Mouse (Mus musculus) hindbrain, postnatal 0 days (tissue): Measurements from ENCODE around the gene Shisa3. TPM values are rescaled to one million over a fixed set of nuclear protein-coding genes. Genes with fewer than 3 reads are reported as not detected.
A peak's percentile ranks its signal among the peaks of the same experiment; 100 is the strongest.

Source experiments
- ATAC-seq: fragments of 200-750 bp; cut with Nextera tagmentation; 2 replicates; pipeline ENCODE4 v1.8.0; 2017; ENCODE audit warnings: mild to moderate bottlenecking, moderate TSS enrichment, moderate library complexity
- DNase-seq: peaks from one replicate; pipeline ENCODE4 v3.0.0-alpha.2; 2015; ENCODE audit warnings: low spot score
- H3K27ac ChIP-seq: fragments of 300-500 bp; sonication (generic); 2 replicates; pipeline ENCODE4 v1.5.1; 2014; ENCODE audit warnings: mild to moderate bottlenecking
- H3K27me3 ChIP-seq: fragments of 300-500 bp; sonication (generic); 2 replicates; pipeline ENCODE4 v1.6.1; 2014; ENCODE audit warnings: low read length, mixed read lengths; ENCODE audit not compliant: insufficient read depth
- H3K36me3 ChIP-seq: fragments of 300-500 bp; sonication (generic); 2 replicates; pipeline ENCODE4 v1.6.1; 2014; ENCODE audit warnings: low read length, mixed read lengths; ENCODE audit not compliant: insufficient read depth
- H3K4me1 ChIP-seq: fragments of 300-500 bp; sonication (generic); 2 replicates; pipeline ENCODE4 v1.6.1; 2014; ENCODE audit warnings: antibody characterized with exemption, low read length, mixed read lengths; ENCODE audit not compliant: insufficient read depth
- H3K4me2 ChIP-seq: fragments of 300-500 bp; sonication (generic); 2 replicates; pipeline ENCODE4 v1.6.1; 2014; ENCODE audit warnings: low read depth, mild to moderate bottlenecking, low read length, moderate library complexity, mixed read lengths
- H3K4me3 ChIP-seq: fragments of 300-500 bp; sonication (generic); 2 replicates; pipeline ENCODE4 v1.5.1; 2014; ENCODE audit warnings: low read length
- H3K9ac ChIP-seq: fragments of 300-500 bp; sonication (generic); replicated peaks from 2 replicates; pipeline ENCODE4 v1.6.1; 2014; ENCODE audit warnings: mild to moderate bottlenecking, low read length, moderate library complexity, mixed read lengths
- H3K9me3 ChIP-seq: fragments of 300-500 bp; sonication (generic); 2 replicates; pipeline ENCODE4 v1.6.1; 2016; ENCODE audit warnings: low read length, mixed read lengths
- CTCF ChIP-seq: IDR thresholded peaks from 2 replicates; pipeline ENCODE4 v1.5.1; 2016; ENCODE audit warnings: antibody characterized with exemption, control low read depth, low read depth
- WGBS: fragments of 180-500 bp; shearing (Covaris S2); extraction: QIAGEN DNeasy Blood & Tissue Kit; methylation state at CpG from one replicate; pipeline ENCODE4 v1.1.7; 2014; 5-methylcytosine and 5-hydroxymethylcytosine counted together
- polyA plus RNA-seq: library from polyadenylated mRNA; unstranded; fragments of >200 nt; fragmentation: Nextera tagmentation; extraction: Ambion mirVana; gene quantifications from 2 replicates; pipeline ENCODE4 v1.2.1, GENCODE M21; 2015
- total RNA-seq: library from RNA; depleted of rRNA; stranded (reverse); fragments of >200 nt; gene quantifications from 2 replicates; pipeline ENCODE4 v1.2.3, GENCODE M21; 2014

The Shisa3 gene
- total and polyA plus RNA-seq, 2 experiments from 2014 or later = 1.6 to 3.2 TPM

GRCm38 (mm10) chr5:67643537-67644255, 36.0 kb downstream of the Shisa3 start:
- 91% methylated on average over 5 of the region's 5 CpGs for WGBS
- Histone ChIP-seq H3K4me2 (no peak overlapping the region), H3K36me3 (peaks cover 19% of the 10 kb centered on the region), H3K27me3 (no peaks in the 10 kb centered on the region), H3K9me3 (no peaks in the 10 kb centered on the region), H3K4me1 (no peaks in the 10 kb centered on the region), H3K27ac (no peak overlapping the region), H3K4me3 (no peak overlapping the region), H3K9ac (no peak overlapping the region)
- TF ChIP-seq CTCF = no peak
- DNase-seq = no peak
- ATAC-seq = no peak

- Histone ChIP-seq H3K36me3 (peaks cover 31% of the 10 kb centered on the region), H3K4me1 (no peaks in the 10 kb centered on the region), H3K27ac (no peak overlapping the region), H3K27me3 (no peaks in the 10 kb centered on the region), H3K9ac (no peak overlapping the region), H3K9me3 (no peaks in the 10 kb centered on the region), H3K4me3 (no peak overlapping the region), H3K4me2 (no peak overlapping the region)
- DNase-seq (no peak), ATAC-seq (no peak)
- TF ChIP-seq CTCF = no peak
- 90% methylated on average over 20 of the region's 20 CpGs for WGBS
These were observed 39.3 kb downstream of the Shisa3 start for GRCm38 (mm10) chr5:67646756-67647529.

GRCm38 (mm10) chr5:67647568-67647967, 39.9 kb downstream of the Shisa3 start:
- Histone ChIP-seq H3K9ac (no peak overlapping the region), H3K27ac (no peak overlapping the region), H3K4me2 (no peak overlapping the region), H3K9me3 (no peaks in the 10 kb centered on the region), H3K4me3 (no peak overlapping the region), H3K36me3 (peaks cover 31% of the 10 kb centered on the region), H3K27me3 (no peaks in the 10 kb centered on the region), H3K4me1 (no peaks in the 10 kb centered on the region)
- whole genome bisulfite sequencing = 82% methylated on average over 21 of the region's 21 CpGs
- DNase-seq (peak; percentile 28), ATAC-seq (peak; percentile 21; the same call in 1 of the 2 replicates)
- peak; percentile 53 for TF ChIP-seq CTCF

GRCm38 (mm10) chr5:67649156-67649555, 41.5 kb downstream of the Shisa3 start:
- Histone ChIP-seq H3K9ac (no peak overlapping the region), H3K27me3 (no peaks in the 10 kb centered on the region), H3K9me3 (no peaks in the 10 kb centered on the region), H3K27ac (no peak overlapping the region), H3K4me2 (no peak overlapping the region), H3K4me3 (no peak overlapping the region), H3K36me3 (peaks cover 25% of the 10 kb centered on the region; the same call in 1 of the 2 replicates), H3K4me1 (no peaks in the 10 kb centered on the region)
- ATAC-seq (no peak), DNase-seq (no peak)
- TF ChIP-seq CTCF = no peak
- 94% methylated on average over 4 of the region's 4 CpGs for WGBS

GRCm38 (mm10) chr5:67650021-67650420, 42.3 kb downstream of the Shisa3 start:
- H3K27me3 ChIP-seq = no peaks in the 10 kb centered on the region
- H3K27ac ChIP-seq = no peak overlapping the region
- no peak for TF ChIP-seq CTCF
- no peaks in the 10 kb centered on the region for H3K4me1 ChIP-seq
- WGBS = 92% methylated on average over 5 of the region's 5 CpGs
- H3K4me2 ChIP-seq = no peak overlapping the region
- DNase-seq (no peak), ATAC-seq (no peak)
- no peaks in the 10 kb centered on the region for H3K9me3 ChIP-seq
- no peak overlapping the region for H3K9ac ChIP-seq
- H3K4me3 ChIP-seq = no peak overlapping the region
- H3K36me3 ChIP-seq = peaks cover 21% of the 10 kb centered on the region; the same call in 1 of the 2 replicates

- Histone ChIP-seq H3K27ac (no peak overlapping the region), H3K4me3 (no peak overlapping the region)
- TF ChIP-seq CTCF = no peak
These were observed 44.8 kb downstream of the Shisa3 start for GRCm38 (mm10) chr5:67652468-67652867.

More at GRCm38 (mm10) chr5:67652468-67652867, 44.8 kb downstream of the Shisa3 start:
- DNase-seq (no peak), ATAC-seq (no peak)
- Histone ChIP-seq H3K9ac (no peak overlapping the region), H3K27me3 (no peaks in the 10 kb centered on the region), H3K4me1 (no peaks in the 10 kb centered on the region), H3K4me2 (no peak overlapping the region), H3K36me3 (peaks cover 14% of the 10 kb centered on the region; the same call in 1 of the 2 replicates), H3K9me3 (no peaks in the 10 kb centered on the region)
- WGBS = 95% methylated on average over 4 of the region's 4 CpGs
